Mouse (Mus musculus) olfactory bulb, adult 2 months (tissue): ENCODE measurements around the gene Rbm47. TPM values are rescaled to one million over a fixed set of nuclear protein-coding genes. Genes with fewer than 3 reads are reported as not detected.

Experiments used
- H3K27ac ChIP-seq: fragments of 200-500 bp; 2 replicates; pipeline ENCODE4 v1.5.1; 2012; ENCODE audit warnings: low read depth, low read length; ENCODE audit not compliant: insufficient read depth
- H3K4me1 ChIP-seq: fragments of 200-500 bp; 2 replicates; pipeline ENCODE4 v1.6.1; 2012; ENCODE audit warnings: low read length; ENCODE audit not compliant: control insufficient read depth, insufficient read depth
- H3K4me3 ChIP-seq: fragments of 200-500 bp; 2 replicates; pipeline ENCODE4 v1.5.1; 2012; ENCODE audit warnings: mild to moderate bottlenecking, low read depth, low read length, moderate library complexity; ENCODE audit not compliant: insufficient read depth
- CTCF ChIP-seq: fragments of 200-500 bp; IDR thresholded peaks from 2 replicates; pipeline ENCODE4 v1.5.1; 2012; ENCODE audit warnings: low read depth, mild to moderate bottlenecking, low read length, moderate library complexity; ENCODE audit not compliant: insufficient read depth
- POLR2A ChIP-seq: fragments of 200-500 bp; IDR thresholded peaks from 2 replicates; pipeline ENCODE4 v1.6.1; 2012; ENCODE audit warnings: mild to moderate bottlenecking, low read depth, low read length, moderate library complexity; ENCODE audit not compliant: insufficient read depth
- WGBS: fragments of 180-500 bp; shearing (Covaris S2); methylation state at CpG from one replicate; pipeline ENCODE4 v1.1.7; 2018; 5-methylcytosine and 5-hydroxymethylcytosine counted together
- polyA plus RNA-seq: library from polyadenylated mRNA; stranded (reverse); fragments of >200 nt; gene quantifications from 2 replicates; pipeline ENCODE4 v1.2.4, GENCODE M21; 2012; ENCODE audit warnings: low replicate concordance; ENCODE audit not compliant: missing spikeins, insufficient read depth, insufficient read length

The Rbm47 gene
- polyA plus RNA-seq, 1 experiment, result not detected

DNA sequence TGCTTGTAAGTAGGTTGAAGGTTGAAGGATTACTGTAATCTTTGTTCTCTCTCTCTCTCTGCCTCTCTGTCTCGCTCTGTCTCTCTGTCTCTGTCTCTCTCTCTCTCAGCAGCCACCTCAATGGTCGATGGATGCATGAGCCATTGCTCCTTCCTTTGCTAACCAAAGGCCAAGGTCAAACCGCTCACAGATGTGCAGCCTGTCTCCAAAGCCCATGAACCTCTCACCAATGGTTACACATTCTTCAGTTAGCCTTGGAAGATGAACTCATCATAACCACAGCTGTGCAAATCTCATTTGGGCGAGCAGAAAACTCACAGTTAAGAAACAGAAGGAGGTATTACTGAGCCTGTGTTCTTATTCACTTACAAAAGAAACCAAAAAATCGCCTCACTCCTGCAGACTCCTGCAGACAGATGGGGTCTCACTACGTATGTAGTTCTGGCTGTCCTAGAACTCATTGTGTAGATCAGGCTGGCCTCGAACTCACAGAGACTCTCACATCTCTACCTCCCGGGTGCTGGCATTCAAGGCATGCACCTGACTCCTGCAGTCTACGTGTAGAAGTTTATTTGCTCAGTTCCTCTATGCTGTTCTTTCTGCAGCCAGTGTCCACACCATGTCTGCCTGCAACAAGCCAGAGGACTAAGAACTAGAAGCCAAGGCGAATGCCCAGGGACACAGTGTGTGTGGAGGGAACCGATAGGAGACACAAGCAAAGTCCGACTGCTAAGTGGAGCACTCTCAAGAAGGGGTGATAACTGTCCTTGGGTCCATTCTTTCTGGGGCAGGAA, 49.4 kb downstream of the Rbm47 start:
- WGBS, result 92% methylated on average over 12 of the region's 12 CpGs
- Histone ChIP-seq H3K4me1 (no peaks in the 10 kb centered on the region), H3K27ac (no peak overlapping the region), H3K4me3 (no peak overlapping the region)
- TF ChIP-seq CTCF, result no peak
- TF ChIP-seq POLR2A, result no peak

DNA sequence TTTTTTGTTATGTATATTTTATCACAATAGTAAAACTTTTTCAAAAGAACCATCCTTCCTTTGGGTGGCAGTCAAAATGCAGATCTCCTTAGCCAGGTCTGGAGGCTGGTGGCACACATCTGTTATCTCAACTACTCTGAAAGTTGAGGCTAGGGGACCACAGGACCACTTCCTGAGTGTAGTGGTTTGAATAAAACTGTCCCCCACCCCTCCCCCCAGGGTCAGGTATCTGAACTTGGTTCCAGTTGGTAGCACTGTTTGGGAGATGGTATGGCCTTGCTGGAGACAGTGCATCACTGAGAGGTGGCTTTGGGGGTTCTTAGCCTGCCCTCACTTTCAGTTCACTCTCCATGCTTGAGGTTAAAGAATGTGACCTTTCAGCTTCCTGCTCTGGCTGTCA, 51.7 kb downstream of the Rbm47 start:
- Histone ChIP-seq H3K4me1 (no peaks in the 10 kb centered on the region), H3K27ac (no peak overlapping the region), H3K4me3 (no peak overlapping the region)
- TF ChIP-seq POLR2A, result no peak
- TF ChIP-seq CTCF, result no peak

DNA sequence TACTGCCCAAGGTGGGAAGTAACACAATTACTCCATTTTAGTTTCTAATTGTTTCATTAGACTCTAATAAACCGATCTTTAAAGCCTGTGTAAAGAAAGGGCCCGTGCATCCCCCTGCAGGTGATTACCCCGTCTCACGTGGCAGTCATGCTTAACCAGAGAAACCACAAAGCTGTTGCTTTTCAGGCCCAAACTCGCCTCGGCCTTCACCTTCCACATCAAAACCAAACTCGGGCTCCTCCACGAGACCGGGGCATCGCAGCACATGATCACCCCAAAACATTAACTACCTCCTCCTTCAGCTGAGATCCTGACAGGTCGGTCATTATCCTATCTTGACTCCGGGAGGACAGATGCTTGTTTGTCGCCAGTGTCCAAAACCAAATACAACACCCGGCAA, 58.2 kb downstream of the Rbm47 start:
- WGBS, result 80% methylated on average over 14 of the region's 14 CpGs
- H3K4me1 ChIP-seq, result no peaks in the 10 kb centered on the region
- TF ChIP-seq POLR2A (no peak), CTCF (no peak)
- no peak overlapping the region for H3K27ac ChIP-seq
- H3K4me3 ChIP-seq, result no peak overlapping the region

DNA sequence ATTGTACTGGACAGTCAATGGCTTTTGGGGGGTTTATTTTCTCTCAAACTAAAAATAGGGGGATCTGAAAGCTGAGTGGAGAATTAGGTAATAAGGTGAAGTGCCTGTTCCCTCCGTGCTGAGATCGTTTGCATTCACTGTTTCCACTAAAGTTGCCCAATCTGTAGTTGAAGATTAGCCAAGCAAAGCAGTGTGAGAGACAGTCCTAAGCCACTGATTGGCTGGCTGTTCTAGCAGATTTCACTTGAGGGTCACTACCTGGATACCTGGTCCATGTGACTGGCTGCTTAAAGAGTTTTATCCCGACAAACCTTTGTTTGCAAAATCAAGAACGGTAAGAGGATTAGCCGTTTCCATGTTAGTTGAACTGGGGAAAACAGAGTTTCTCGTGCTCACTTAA, 58.7 kb downstream of the Rbm47 start:
- no peak overlapping the region for H3K4me3 ChIP-seq
- H3K27ac ChIP-seq, result no peak overlapping the region
- H3K4me1 ChIP-seq, result no peaks in the 10 kb centered on the region
- no peak for TF ChIP-seq CTCF
- TF ChIP-seq POLR2A, result no peak
- WGBS, result 64% methylated on average over 6 of the region's 6 CpGs

DNA sequence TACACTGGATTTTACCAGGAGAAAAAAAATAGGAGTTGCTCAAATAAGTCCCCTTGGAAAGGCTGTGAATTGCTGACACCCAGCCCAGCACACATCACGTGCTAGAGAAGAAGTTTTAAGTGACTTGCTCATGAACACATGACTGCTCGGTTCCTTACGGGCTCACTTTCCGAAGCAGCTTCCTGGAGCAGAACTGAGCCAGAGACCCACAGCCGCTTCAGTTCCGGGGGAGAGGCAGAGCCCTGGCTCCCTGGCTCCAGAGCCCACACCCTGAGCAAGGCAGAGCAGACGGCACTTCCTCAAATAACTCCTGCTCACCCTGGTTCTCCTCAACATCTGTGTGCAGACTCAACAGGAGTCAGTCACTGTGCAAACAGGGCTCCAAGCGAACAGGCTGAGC, 60.9 kb downstream of the Rbm47 start:
- Histone ChIP-seq H3K4me1 (no peaks in the 10 kb centered on the region), H3K4me3 (no peak overlapping the region), H3K27ac (no peak overlapping the region)
- TF ChIP-seq CTCF (no peak), POLR2A (no peak)
- 83% methylated on average over 8 of the region's 8 CpGs for WGBS

DNA sequence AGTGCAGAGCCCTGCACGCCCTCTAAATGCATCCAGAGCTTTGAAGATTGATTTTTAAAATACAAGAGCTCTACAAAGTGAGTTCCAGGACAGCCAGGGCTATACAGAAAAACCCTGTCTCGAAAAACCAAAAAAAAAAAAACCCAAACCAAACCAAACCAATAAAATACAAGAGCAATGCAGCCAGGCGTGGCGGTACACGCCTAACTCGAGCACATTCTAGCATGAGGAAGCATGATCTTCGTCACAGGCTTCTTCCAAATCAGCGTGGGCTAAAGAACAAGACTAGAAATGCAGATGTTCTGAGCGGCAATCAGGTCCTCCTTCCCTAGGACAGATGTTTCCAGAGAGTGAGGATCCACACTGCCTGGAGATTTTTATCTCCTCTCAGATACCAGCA, 66.5 kb downstream of the Rbm47 start:
- Histone ChIP-seq H3K4me1 (no peaks in the 10 kb centered on the region), H3K27ac (no peak overlapping the region), H3K4me3 (no peak overlapping the region)
- WGBS, result 89% methylated on average over 9 of the region's 9 CpGs
- TF ChIP-seq POLR2A (no peak), CTCF (no peak)

DNA sequence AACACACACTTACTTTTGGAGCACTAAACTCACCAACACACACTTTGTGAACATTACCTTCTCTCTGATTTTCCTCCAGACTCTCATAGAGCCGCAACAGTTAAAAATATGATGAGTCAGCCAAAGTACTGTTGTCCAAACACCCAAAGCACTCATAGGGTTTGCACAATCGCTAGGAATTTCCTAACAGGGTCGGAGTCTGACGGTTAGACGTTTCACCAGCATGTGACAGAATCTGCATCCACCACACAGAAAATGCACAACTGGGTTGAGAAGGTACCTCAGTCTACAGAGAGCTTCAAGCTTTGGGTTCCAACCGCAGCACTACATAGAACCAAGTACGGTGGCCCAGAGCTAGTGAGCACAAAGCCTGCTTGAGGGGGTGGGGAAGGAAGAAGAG, 67.0 kb downstream of the Rbm47 start:
- TF ChIP-seq CTCF (no peak), POLR2A (no peak)
- Histone ChIP-seq H3K27ac (no peak overlapping the region), H3K4me1 (no peaks in the 10 kb centered on the region), H3K4me3 (no peak overlapping the region)
- 88% methylated on average over 7 of the region's 7 CpGs for WGBS

DNA sequence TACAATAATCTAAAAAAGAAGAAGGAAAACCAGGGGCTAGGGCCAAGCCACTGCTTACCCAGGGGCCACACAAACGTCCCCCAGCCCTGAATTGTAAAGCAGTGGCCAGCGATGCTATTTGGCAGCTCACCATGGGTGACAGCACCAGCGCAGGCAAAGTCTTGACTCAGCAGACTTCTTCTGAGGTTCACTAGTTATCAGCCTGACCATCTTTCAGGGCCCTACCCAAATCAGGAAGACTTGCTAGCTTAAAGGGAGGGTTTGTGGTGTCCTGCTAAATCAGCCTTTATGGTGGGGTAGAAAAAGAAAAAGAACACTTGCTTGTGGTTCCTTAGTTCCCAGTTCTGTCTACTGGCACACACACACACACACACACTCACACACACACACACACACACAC, 67.6 kb downstream of the Rbm47 start:
- WGBS, result 77% methylated on average over 3 of the region's 3 CpGs
- no peak overlapping the region for H3K27ac ChIP-seq
- no peak for TF ChIP-seq CTCF
- TF ChIP-seq POLR2A, result no peak
- H3K4me1 ChIP-seq, result no peaks in the 10 kb centered on the region
- H3K4me3 ChIP-seq, result no peak overlapping the region

DNA sequence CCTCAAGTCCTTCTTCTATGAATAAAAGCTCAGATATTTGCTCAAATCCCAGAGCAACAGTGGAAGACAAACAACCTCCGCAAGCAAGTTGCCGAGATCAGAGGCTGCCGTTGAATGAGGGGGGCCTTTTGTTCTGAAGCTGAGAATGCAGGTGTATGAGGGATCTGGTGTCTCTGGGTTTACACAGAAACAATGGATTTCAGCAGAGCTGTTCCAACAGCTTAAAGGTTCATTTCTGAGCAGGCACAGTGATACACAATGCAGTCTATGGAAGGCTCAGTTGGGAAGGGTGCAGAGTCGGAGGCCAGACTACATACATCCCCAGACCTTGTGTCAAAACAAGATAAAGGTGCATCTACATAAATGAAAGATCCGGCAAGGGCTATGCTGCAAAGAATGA, 69.5 kb downstream of the Rbm47 start:
- 88% methylated on average over 5 of the region's 5 CpGs for WGBS
- TF ChIP-seq POLR2A (no peak), CTCF (no peak)
- Histone ChIP-seq H3K27ac (no peak overlapping the region), H3K4me3 (no peak overlapping the region), H3K4me1 (no peaks in the 10 kb centered on the region)
